Mouse (Mus musculus): ENCODE results near the gene Pdgfb. TPM values are rescaled to one million over a fixed set of nuclear protein-coding genes. Genes with fewer than 3 reads are reported as not detected.

Gene Pdgfb
- total and polyA plus RNA-seq, 3 experiments, result not detected

DNA sequence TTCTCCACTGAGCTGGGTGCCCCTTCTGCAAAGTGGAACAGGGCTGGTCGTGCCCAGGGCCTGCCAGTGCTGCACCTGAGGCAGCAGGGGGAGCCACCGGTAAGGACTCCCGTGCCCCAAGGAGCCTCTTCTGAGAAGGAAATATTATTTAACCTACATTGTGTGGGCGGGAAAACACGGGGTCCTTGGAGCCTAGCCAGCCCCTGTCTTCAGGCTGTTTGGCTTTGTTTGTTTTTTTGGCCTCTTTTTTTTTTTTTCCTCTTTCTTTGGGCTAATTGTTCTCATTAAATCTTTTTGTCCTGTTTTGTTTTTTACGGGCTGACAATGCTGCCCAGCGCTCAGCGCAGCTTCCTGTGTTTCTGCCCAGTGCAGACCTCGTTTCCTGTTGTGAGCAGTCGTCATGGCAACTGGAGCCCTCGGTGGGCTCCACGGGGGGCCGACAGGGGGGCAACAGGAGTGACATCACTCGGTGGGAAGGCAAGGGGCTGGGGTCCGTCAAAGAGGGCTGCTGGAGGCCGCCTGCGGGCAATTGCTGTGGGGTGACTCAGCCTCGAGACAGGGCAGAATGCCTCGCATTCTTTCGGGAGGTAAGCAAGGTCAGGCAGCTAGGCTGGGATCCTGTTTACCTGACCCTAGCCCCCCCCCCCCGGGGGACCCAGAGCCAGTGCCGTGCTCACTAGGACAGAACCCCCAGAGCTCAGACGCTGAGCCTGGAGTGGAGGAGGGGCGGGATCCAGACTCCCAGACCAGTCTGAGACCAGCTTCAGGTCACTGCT lies 64.3 kb downstream of the Pdgfb start:
- Histone ChIP-seq H3K4me1 (ENCODE audit: control insufficient read depth in 1 of 2, insufficient read depth in 2 of 2) (peaks cover 3 to 15% of the 10 kb centered on the region in 2 experiments; a peak in 2 of 4 replicates), H3K4me2 (ENCODE audit: insufficient read depth, low read depth, poor library complexity, severe bottlenecking) (no peak overlapping the region), H3K9ac (ENCODE audit: insufficient read depth, low read depth) (no peak overlapping the region), H3K4me3 (replicated peaks in 1 of 3; ENCODE audit: low read depth in 2 of 3, low read length in 2 of 3, poor library complexity in 1 of 3) (no peak overlapping the region), H3K27me3 (replicated peaks) (peaks cover 17% of the 10 kb centered on the region), H3K9me3 (replicated peaks; ENCODE audit: low read length) (peaks cover 5% of the 10 kb centered on the region), H3K79me2 (replicated peaks; ENCODE audit: control insufficient read depth, extremely low read depth, insufficient read depth, poor library complexity, severe bottlenecking) (no peaks in the 10 kb centered on the region), H3K27ac (ENCODE audit: insufficient read depth, low read depth) (no peak overlapping the region), H3K36me3 (replicated peaks in 1 of 2; ENCODE audit: control insufficient read depth in 1 of 2, insufficient read depth in 1 of 2, low read length in 1 of 2) (no peaks in the 10 kb centered on the region)
- dilution Hi-C loops (cut with MboI; ENCODE audit: extremely low pct_ligation_motif_present, extremely low pct_unique_long_range_greater_than_20kb, low sequenced_read_pairs) (no loop called here), in situ Hi-C loops (cut with MboI; ENCODE audit: low pct_ligation_motif_present, low pct_unique_long_range_greater_than_20kb, low sequenced_read_pairs) (loop anchor here (5.0 kb wide), 1 partner anchor 127 kb away; no protein-coding TSS in a partner anchor)
- TF ChIP-seq RAD21 (IDR thresholded peaks at IDR 0.05; ENCODE audit: low read depth, low read length), result peak; percentile 71
- TF ChIP-seq PAX5 (IDR thresholded peaks at IDR 0.05; ENCODE audit: low read length), result no peak
- TF ChIP-seq POLR2AphosphoS2 (IDR thresholded peaks at IDR 0.05; ENCODE audit: low read depth, low read length), result no peak
- peak; percentile 84 for TF ChIP-seq SMC3 (IDR thresholded peaks at IDR 0.05; ENCODE audit: low read depth, low read length)
- peak in 1 of 2 experiments; percentile 77; a peak in 2 of 4 replicates for TF ChIP-seq CTCF (conservative IDR thresholded peaks at IDR 0.05 in 1 of 2, IDR thresholded peaks at IDR 0.05 in 1 of 2; ENCODE audit: low read depth in 2 of 2, low read length in 2 of 2)
- 0 out of 2 replicates have a peak, but pooled peaks have one; percentile 7 for TF ChIP-seq BHLHE40 (IDR thresholded peaks at IDR 0.05; ENCODE audit: low read depth, low read length)
- no peak for TF ChIP-seq ELF1 (IDR thresholded peaks at IDR 0.05; ENCODE audit: low read depth, low read length)
- DNase-seq (ENCODE audit: extremely low read depth), result no peak

DNA sequence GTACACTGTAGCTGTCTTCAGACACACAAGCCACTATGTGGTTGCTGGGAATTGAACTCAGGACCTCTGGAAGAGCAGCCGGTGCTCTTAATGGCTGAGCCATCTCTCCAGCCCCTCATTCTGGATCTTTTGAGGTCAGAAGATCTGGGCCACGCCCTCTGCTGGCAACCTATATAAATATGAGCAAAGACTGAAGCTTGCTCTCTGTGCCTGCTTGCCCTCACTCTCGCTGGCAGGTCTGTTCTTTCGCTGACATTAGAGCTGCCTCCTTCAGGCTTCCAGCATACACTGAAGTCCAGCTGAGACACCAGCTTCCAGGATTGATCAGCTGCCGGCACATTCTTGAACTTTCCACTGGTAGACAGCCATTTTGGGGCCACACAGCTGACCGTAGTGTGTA lies 67.1 kb downstream of the Pdgfb start:
- no peak for DNase-seq (ENCODE audit: extremely low read depth)
- Histone ChIP-seq H3K36me3 (replicated peaks in 1 of 2; ENCODE audit: control insufficient read depth in 1 of 2, insufficient read depth in 1 of 2, low read length in 1 of 2) (no peaks in the 10 kb centered on the region), H3K9ac (ENCODE audit: insufficient read depth, low read depth) (no peak overlapping the region), H3K79me2 (replicated peaks; ENCODE audit: control insufficient read depth, extremely low read depth, insufficient read depth, poor library complexity, severe bottlenecking) (no peaks in the 10 kb centered on the region), H3K27me3 (replicated peaks) (peaks cover 8% of the 10 kb centered on the region), H3K9me3 (replicated peaks; ENCODE audit: low read length) (peaks cover 15% of the 10 kb centered on the region), H3K27ac (ENCODE audit: insufficient read depth, low read depth) (no peak overlapping the region), H3K4me3 (replicated peaks in 1 of 3; ENCODE audit: low read depth in 2 of 3, low read length in 2 of 3, poor library complexity in 1 of 3) (no peak overlapping the region), H3K4me2 (ENCODE audit: insufficient read depth, low read depth, poor library complexity, severe bottlenecking) (no peak overlapping the region), H3K4me1 (ENCODE audit: control insufficient read depth in 1 of 2, insufficient read depth in 2 of 2) (peaks cover 3 to 15% of the 10 kb centered on the region in 2 experiments; a peak in 2 of 4 replicates)
- in situ Hi-C loops (cut with MboI; ENCODE audit: low pct_ligation_motif_present, low pct_unique_long_range_greater_than_20kb, low sequenced_read_pairs) (loop anchor here (10.0 kb wide), 1 partner anchor 287 kb away; the partner anchor contains the start of genes AC140267.1 and Mief1), dilution Hi-C loops (cut with MboI; ENCODE audit: extremely low pct_ligation_motif_present, extremely low pct_unique_long_range_greater_than_20kb, low sequenced_read_pairs) (no loop called here)
- peak in 1 of 2 experiments; percentile 29; a peak in 1 of 4 replicates for TF ChIP-seq CTCF (conservative IDR thresholded peaks at IDR 0.05 in 1 of 2, IDR thresholded peaks at IDR 0.05 in 1 of 2; ENCODE audit: low read depth in 2 of 2, low read length in 2 of 2)
- no peak for TF ChIP-seq USF1 (IDR thresholded peaks at IDR 0.05; ENCODE audit: low read depth, low read length)

GRCm38 (mm10) chr15:79946790-79947189 lies 68.0 kb downstream of the Pdgfb start:
- Histone ChIP-seq H3K4me3 (replicated peaks in 1 of 3; ENCODE audit: low read depth in 2 of 3, low read length in 2 of 3, poor library complexity in 1 of 3) (no peak overlapping the region), H3K36me3 (replicated peaks in 1 of 2; ENCODE audit: control insufficient read depth in 1 of 2, insufficient read depth in 1 of 2, low read length in 1 of 2) (no peaks in the 10 kb centered on the region), H3K4me2 (ENCODE audit: insufficient read depth, low read depth, poor library complexity, severe bottlenecking) (no peak overlapping the region), H3K4me1 (ENCODE audit: control insufficient read depth in 1 of 2, insufficient read depth in 2 of 2) (peaks cover 3 to 21% of the 10 kb centered on the region in 2 experiments; a peak in 2 of 4 replicates), H3K27me3 (replicated peaks) (peaks cover 5% of the 10 kb centered on the region), H3K9ac (ENCODE audit: insufficient read depth, low read depth) (no peak overlapping the region), H3K79me2 (replicated peaks; ENCODE audit: control insufficient read depth, extremely low read depth, insufficient read depth, poor library complexity, severe bottlenecking) (no peaks in the 10 kb centered on the region), H3K27ac (ENCODE audit: insufficient read depth, low read depth) (no peak overlapping the region), H3K9me3 (replicated peaks; ENCODE audit: low read length) (peaks cover 18% of the 10 kb centered on the region)
- dilution Hi-C loops (cut with MboI; ENCODE audit: extremely low pct_ligation_motif_present, extremely low pct_unique_long_range_greater_than_20kb, low sequenced_read_pairs), result no loop called here
- DNase-seq (ENCODE audit: extremely low read depth), result peak; percentile 39
- TF ChIP-seq POLR2A (IDR thresholded peaks at IDR 0.05; ENCODE audit: low read depth, low read length), result no peak
- peak; percentile 38 for TF ChIP-seq SMC3 (IDR thresholded peaks at IDR 0.05; ENCODE audit: low read depth, low read length)
- TF ChIP-seq RAD21 (IDR thresholded peaks at IDR 0.05; ENCODE audit: low read depth, low read length), result peak; percentile 36
- TF ChIP-seq UBTF (IDR thresholded peaks at IDR 0.05; ENCODE audit: low read depth, low read length), result no peak
- no peak for TF ChIP-seq POLR2AphosphoS2 (IDR thresholded peaks at IDR 0.05; ENCODE audit: low read depth, low read length)
- TF ChIP-seq CTCF (conservative IDR thresholded peaks at IDR 0.05 in 1 of 2, IDR thresholded peaks at IDR 0.05 in 1 of 2; ENCODE audit: low read depth in 2 of 2, low read length in 2 of 2), result peak; percentile 18 to 57; a peak in 2 of 4 replicates
- TF ChIP-seq CHD1 (IDR thresholded peaks at IDR 0.05; ENCODE audit: low read depth, low read length), result no peak
- TF ChIP-seq HCFC1 (IDR thresholded peaks at IDR 0.05; ENCODE audit: low read depth, low read length), result no peak
- in situ Hi-C loops (cut with MboI; ENCODE audit: low pct_ligation_motif_present, low pct_unique_long_range_greater_than_20kb, low sequenced_read_pairs), result loop anchor here (10.0 kb wide), 1 partner anchor 288 kb away; the partner anchor contains the start of genes AC140267.1 and Mief1
